Mouse (Mus musculus) myocyte (in vitro differentiated cells): ENCODE data around the gene Tac2.
"Not testable (repeated sequence)": the region's sequence is repeated elsewhere in the genome, so short reads cannot be mapped to it uniquely, and the experiment has no call there.

ENCODE experiments used
- CEBPB ChIP-seq: IDR thresholded peaks from 2 replicates; pipeline ENCODE4 v1.6.1; 2011; ENCODE audit warnings: mild to moderate bottlenecking, moderate library complexity; ENCODE audit not compliant: poor library complexity, insufficient read depth, severe bottlenecking
- E2F4 ChIP-seq: IDR thresholded peaks from one replicate; pipeline ENCODE4 v1.6.1; 2011; ENCODE audit warnings: mild to moderate bottlenecking, control low read depth, moderate library complexity; ENCODE audit not compliant: insufficient read depth
- MAX ChIP-seq: IDR thresholded peaks from one replicate; pipeline ENCODE4 v1.6.1; 2011; ENCODE audit warnings: low read depth, mild to moderate bottlenecking, control low read depth
- MYOD1 ChIP-seq, 3 experiments: IDR thresholded peaks; one replicate each; pipeline ENCODE4 v1.6.1; 2011; ENCODE audit warnings: control low read depth in 2 of 3, low read depth in 2 of 3, mild to moderate bottlenecking in 2 of 3, moderate library complexity in 1 of 3; ENCODE audit not compliant: insufficient read length in 2 of 3, control insufficient read depth in 1 of 3
- MYOG ChIP-seq, 3 experiments: IDR thresholded peaks; one replicate each; pipeline ENCODE4 v1.6.1; 2011; ENCODE audit warnings: control low read depth in 2 of 3, low read depth in 2 of 3, mild to moderate bottlenecking in 2 of 3; ENCODE audit not compliant: insufficient read length in 2 of 3, control insufficient read depth in 1 of 3, insufficient read depth in 1 of 3
- POLR2A ChIP-seq: IDR thresholded peaks from one replicate; pipeline ENCODE4 v1.6.1; 2011; ENCODE audit warnings: low read depth, mild to moderate bottlenecking, control low read depth, moderate library complexity; ENCODE audit not compliant: insufficient read length
- POLR2AphosphoS2 ChIP-seq: IDR thresholded peaks from one replicate; pipeline ENCODE4 v1.6.1; 2011; ENCODE audit warnings: low read depth, control low read depth; ENCODE audit not compliant: insufficient read length
- REST ChIP-seq: IDR thresholded peaks from one replicate; pipeline ENCODE4 v1.6.1; 2011; ENCODE audit warnings: mild to moderate bottlenecking, control low read depth, moderate library complexity; ENCODE audit not compliant: insufficient read depth, insufficient read length
- USF1 ChIP-seq: IDR thresholded peaks from one replicate; pipeline ENCODE4 v1.6.1; 2011; ENCODE audit warnings: low read depth, mild to moderate bottlenecking, control low read depth, moderate library complexity

DNA sequence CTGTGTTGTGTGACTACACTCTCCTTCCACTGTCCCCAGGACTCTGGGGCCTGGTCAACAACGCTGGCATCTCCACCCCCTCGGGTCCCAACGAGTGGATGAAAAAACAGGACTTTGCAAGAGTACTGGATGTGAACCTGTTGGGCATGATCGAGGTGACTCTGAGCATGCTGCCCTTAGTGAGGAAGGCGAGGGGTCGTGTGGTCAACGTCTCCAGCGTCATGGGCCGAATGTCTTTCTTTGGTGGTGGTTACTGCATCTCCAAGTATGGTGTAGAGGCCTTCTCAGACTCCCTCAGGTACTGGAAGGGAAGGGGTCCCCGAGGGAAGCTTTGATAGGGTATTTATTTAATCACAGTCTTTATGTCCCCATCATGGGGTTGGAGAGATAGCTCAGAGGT is 38.6 kb downstream of the Tac2 start:
- not testable (repeated sequence) for TF ChIP-seq MYOG (IDR thresholded peaks at IDR 0.05; ENCODE audit: control insufficient read depth in 1 of 3, insufficient read depth in 1 of 3, insufficient read length in 2 of 3, low read depth in 2 of 3); MAX; POLR2A; CEBPB; USF1; POLR2AphosphoS2; MYOD1 (IDR thresholded peaks at IDR 0.05; ENCODE audit: control insufficient read depth in 1 of 3, insufficient read length in 2 of 3, low read depth in 2 of 3); REST; E2F4
